Mouse (Mus musculus) left cerebral cortex, postnatal 4 days (tissue): ENCODE measurements around the gene Ap3d1. TPM values are rescaled to one million over a fixed set of nuclear protein-coding genes. Genes with fewer than 3 reads are reported as not detected.

ENCODE experiments used
- DNase-seq: peaks from one replicate; pipeline ENCODE4 v3.0.0-alpha.2; 2022
- intact Hi-C: fragments of 180-260 bp; cut with DNase I; formaldehyde crosslinking; loops from one replicate; pipeline ENCODE4 v1.15.1; 2025
- total RNA-seq, 2 experiments: library from RNA; stranded (reverse); gene quantifications; 2 replicates each; pipeline ENCODE4 v1.2.3; 2021

Ap3d1 gene
- total RNA-seq, 2 experiments from 2014 or later, result 142 to 145 TPM

- intact Hi-C loops, result no loop called here
- DNase-seq, result peak; percentile 86
Measured at GRCm38 (mm10) chr10:80669737-80670485, 72.2 kb downstream of the Ap3d1 start.

GRCm38 (mm10) chr10:80669018-80669417 is 73.0 kb downstream of the Ap3d1 start:
- intact Hi-C loops, result no loop called here
- DNase-seq, result no peak

GRCm38 (mm10) chr10:80668614-80669013 is 73.5 kb downstream of the Ap3d1 start:
- peak; percentile 75 for DNase-seq
- intact Hi-C loops, result no loop called here

- intact Hi-C loops, result no loop called here
- no peak for DNase-seq
Measured at GRCm38 (mm10) chr10:80666837-80667412, 75.1 kb downstream of the Ap3d1 start.

- intact Hi-C loops, result no loop called here
- no peak for DNase-seq
Measured at GRCm38 (mm10) chr10:80665981-80666733, 75.9 kb downstream of the Ap3d1 start.

GRCm38 (mm10) chr10:80665459-80665858 is 76.6 kb downstream of the Ap3d1 start:
- intact Hi-C loops, result no loop called here
- no peak for DNase-seq

- DNase-seq, result no peak
- intact Hi-C loops, result no loop called here
Measured at GRCm38 (mm10) chr10:80665016-80665380, 77.1 kb downstream of the Ap3d1 start.

GRCm38 (mm10) chr10:80664197-80665015 is 77.7 kb downstream of the Ap3d1 start:
- intact Hi-C loops, result no loop called here
- peak; percentile 53 for DNase-seq

- intact Hi-C loops, result no loop called here
- no peak for DNase-seq
Measured at GRCm38 (mm10) chr10:80663485-80664196, 78.4 kb downstream of the Ap3d1 start.

- peak; percentile 56 for DNase-seq
- intact Hi-C loops, result no loop called here
Measured at GRCm38 (mm10) chr10:80661149-80661548, 80.9 kb downstream of the Ap3d1 start.

GRCm38 (mm10) chr10:80659213-80659612 is 82.9 kb downstream of the Ap3d1 start:
- intact Hi-C loops, result no loop called here

GRCm38 (mm10) chr10:80658841-80659202 is 83.2 kb downstream of the Ap3d1 start:
- intact Hi-C loops, result no loop called here
- DNase-seq, result no peak

More at GRCm38 (mm10) chr10:80659213-80659612, 82.9 kb downstream of the Ap3d1 start:
- peak; percentile 76 for DNase-seq

- intact Hi-C loops, result no loop called here
- DNase-seq, result no peak
Measured at GRCm38 (mm10) chr10:80658194-80658840, 83.7 kb downstream of the Ap3d1 start.

Other genes starting within 250 kb of the Ap3d1 start
- under 1 TPM in 1 of 2 experiments, not detected in 1; 0.24 TPM for gene Onecut3, start 247.4 kb downstream of the Ap3d1 start, total RNA-seq
- gene Atp8b3, start 203.1 kb downstream of the Ap3d1 start, total RNA-seq, result under 1 TPM; 0.14 to 0.20 TPM
- gene Rexo1, start 180.7 kb downstream of the Ap3d1 start, total RNA-seq, result 10 to 100 TPM; 65.2 to 67.5 TPM
- gene Klf16, start 164.9 kb downstream of the Ap3d1 start, total RNA-seq, result 10 to 100 TPM; 34.1 to 35.5 TPM
- 100 to 1,000 TPM; 131 to 133 TPM for gene Abhd17a, start 151.9 kb downstream of the Ap3d1 start, total RNA-seq
- 10 to 100 TPM; 30.9 to 34.5 TPM for gene Scamp4, start 139.4 kb downstream of the Ap3d1 start, total RNA-seq
- 1 to 10 TPM; 2.9 to 3.6 TPM for gene Adat3, start 139.4 kb downstream of the Ap3d1 start, total RNA-seq
- 1 to 10 TPM; 3.7 to 4.8 TPM for gene Gm49322, start 136.2 kb downstream of the Ap3d1 start, total RNA-seq
- gene Csnk1g2, start 119.4 kb downstream of the Ap3d1 start, total RNA-seq, result 100 to 1,000 TPM; 130 to 138 TPM
- gene Btbd2, start 85.2 kb downstream of the Ap3d1 start, total RNA-seq, result 10 to 100 TPM; 80.9 to 83.2 TPM
- 10 to 100 TPM; 61.6 to 67.1 TPM for gene Mknk2, start 64.2 kb downstream of the Ap3d1 start, total RNA-seq
- 10 to 100 TPM; 52.0 to 52.1 TPM for gene Mob3a, start 40.3 kb downstream of the Ap3d1 start, total RNA-seq
- 10 to 100 TPM; 46.3 to 53.6 TPM for gene Izumo4, start 40.1 kb downstream of the Ap3d1 start, total RNA-seq
- gene Dot1l, start 12.9 kb upstream of the Ap3d1 start, total RNA-seq, result 10 to 100 TPM; 62.1 TPM
- 10 to 100 TPM; 58.0 to 58.2 TPM for gene Sf3a2, start 55.9 kb upstream of the Ap3d1 start, total RNA-seq
- gene Plekhj1, start 56.4 kb upstream of the Ap3d1 start, total RNA-seq, result 10 to 100 TPM; 73.2 to 86.2 TPM
- 1 to 10 TPM; 1.9 to 2.2 TPM for gene Amh, start 63.0 kb upstream of the Ap3d1 start, total RNA-seq
- under 1 TPM; 0.54 to 0.64 TPM for gene Jsrp1, start 71.2 kb upstream of the Ap3d1 start, total RNA-seq
- gene Oaz1, start 84.4 kb upstream of the Ap3d1 start, total RNA-seq, result 100 to 1,000 TPM; 393 to 396 TPM
- 10 to 100 TPM; 21.4 to 24.6 TPM for gene Lingo3, start 101.8 kb upstream of the Ap3d1 start, total RNA-seq
- 10 to 100 TPM; 62.0 to 67.4 TPM for gene Lsm7, start 112.9 kb upstream of the Ap3d1 start, total RNA-seq
- 10 to 100 TPM; 77.4 to 86.2 TPM for gene Sppl2b, start 113.0 kb upstream of the Ap3d1 start, total RNA-seq
- under 1 TPM; 0.12 to 0.42 TPM for gene Tmprss9, start 129.6 kb upstream of the Ap3d1 start, total RNA-seq
- gene Timm13, start 158.7 kb upstream of the Ap3d1 start, total RNA-seq, result 100 to 1,000 TPM; 147 TPM
- gene Lmnb2, start 176.0 kb upstream of the Ap3d1 start, total RNA-seq, result 10 to 100 TPM; 28.5 to 35.7 TPM
- gene Gadd45b, start 187.8 kb upstream of the Ap3d1 start, total RNA-seq, result 1 to 10 TPM; 5.3 to 6.2 TPM